Mouse (Mus musculus) heart, postnatal 4 days (tissue): Measurements from ENCODE around the gene Prkch. TPM values are rescaled to one million over a fixed set of nuclear protein-coding genes. Genes with fewer than 3 reads are reported as not detected.

Experiments used
- DNase-seq: peaks from one replicate; pipeline ENCODE4 v3.0.0; 2021
- total RNA-seq, 2 experiments: library from RNA; stranded (reverse); gene quantifications; 2 replicates each; pipeline ENCODE4 v1.2.3; 2021

Gene Prkch
- total RNA-seq, 2 experiments from 2014 or later: 22.6 to 23.1 TPM

- DNase-seq: no peak
Observed at GRCm38 (mm10) chr12:73685875-73686274, 101.3 kb downstream of the Prkch start.

GRCm38 (mm10) chr12:73686456-73686855 lies 101.9 kb downstream of the Prkch start:
- no peak for DNase-seq

GRCm38 (mm10) chr12:73687077-73688035 lies 102.8 kb downstream of the Prkch start:
- DNase-seq: peak; percentile 86

- DNase-seq: no peak
Observed at GRCm38 (mm10) chr12:73692321-73692720, 107.7 kb downstream of the Prkch start.

- DNase-seq: peak; percentile 78
Observed at GRCm38 (mm10) chr12:73693347-73693746, 108.8 kb downstream of the Prkch start.

GRCm38 (mm10) chr12:73694690-73695089 lies 110.1 kb downstream of the Prkch start:
- no peak for DNase-seq

- DNase-seq: no peak
Observed at GRCm38 (mm10) chr12:73695110-73695509, 110.5 kb downstream of the Prkch start.

GRCm38 (mm10) chr12:73696084-73696483 lies 111.5 kb downstream of the Prkch start:
- DNase-seq: no peak

GRCm38 (mm10) chr12:73696946-73697345 lies 112.3 kb downstream of the Prkch start:
- DNase-seq: no peak

GRCm38 (mm10) chr12:73698436-73698835 lies 113.8 kb downstream of the Prkch start:
- no peak for DNase-seq

- DNase-seq: no peak
Observed at GRCm38 (mm10) chr12:73698841-73699240, 114.2 kb downstream of the Prkch start.

- no peak for DNase-seq
Observed at GRCm38 (mm10) chr12:73699471-73700186, 115.0 kb downstream of the Prkch start.

- peak; percentile 30 for DNase-seq
Observed at GRCm38 (mm10) chr12:73700544-73701069, 116.0 kb downstream of the Prkch start.

- no peak for DNase-seq
Observed at GRCm38 (mm10) chr12:73701999-73702398, 117.4 kb downstream of the Prkch start.

GRCm38 (mm10) chr12:73704382-73704781 lies 119.8 kb downstream of the Prkch start:
- no peak for DNase-seq

- peak; percentile 76 for DNase-seq
Observed at GRCm38 (mm10) chr12:73705097-73705690, 120.6 kb downstream of the Prkch start.

- DNase-seq: no peak
Observed at GRCm38 (mm10) chr12:73708498-73708897, 123.9 kb downstream of the Prkch start.

GRCm38 (mm10) chr12:73708920-73709319 lies 124.3 kb downstream of the Prkch start:
- DNase-seq: peak; percentile 83

- no peak for DNase-seq
Observed at GRCm38 (mm10) chr12:73710846-73711245, 126.2 kb downstream of the Prkch start.

- no peak for DNase-seq
Observed at GRCm38 (mm10) chr12:73712122-73712521, 127.5 kb downstream of the Prkch start.

- DNase-seq: no peak
Observed at GRCm38 (mm10) chr12:73714589-73714988, 130.0 kb downstream of the Prkch start.

- no peak for DNase-seq
Observed at GRCm38 (mm10) chr12:73715331-73715730, 130.7 kb downstream of the Prkch start.
